Mouse (Mus musculus): Measurements from ENCODE around the gene Coq8b. TPM values are rescaled to one million over a fixed set of nuclear protein-coding genes. Genes with fewer than 3 reads are reported as not detected.

Gene Coq8b
- total and polyA plus RNA-seq, 2 experiments: 11.9 to 35.2 TPM

DNA sequence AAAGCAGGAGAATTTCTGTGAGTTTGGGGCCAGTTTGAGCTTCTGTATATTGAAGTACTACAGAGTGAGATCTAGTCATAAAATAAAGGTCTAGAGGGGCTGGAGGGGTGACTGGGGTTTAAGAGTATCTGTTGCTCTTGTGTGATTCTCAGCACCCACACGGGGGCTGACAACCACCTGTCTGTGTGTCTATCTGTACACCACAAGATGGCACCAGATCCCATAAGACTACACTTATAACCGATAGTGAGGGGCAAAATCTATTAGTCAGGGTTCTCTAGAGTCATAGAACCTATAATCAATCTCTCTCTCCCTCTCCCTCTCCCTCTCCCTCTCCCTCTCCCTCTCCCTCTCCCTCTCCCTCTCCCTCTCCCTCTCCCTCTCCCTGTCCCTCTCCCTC is 57.7 kb downstream of the Coq8b start:
- TF ChIP-seq CTCF (IDR thresholded peaks at IDR 0.05; ENCODE audit: low read depth, low read length): no peak
- H3K4me1 ChIP-seq (ENCODE audit: control insufficient read depth, insufficient read depth, low read length): 0 out of 2 replicates have a peak, but pooled peaks cover 2% of the 10 kb centered on the region
- 76% methylated on average over 2 of the region's 2 CpGs for WGBS
- H3K9ac ChIP-seq (ENCODE audit: low read depth, low read length): no peak overlapping the region
- DNase-seq (ENCODE audit: extremely low read depth, low read depth, low spot score): no peak
- no peaks in the 10 kb centered on the region for H3K36me3 ChIP-seq (ENCODE audit: control insufficient read depth, insufficient read depth, low read length)
- no peaks in the 10 kb centered on the region for H3K27me3 ChIP-seq (ENCODE audit: control insufficient read depth, insufficient read depth, low read length)
- H3K4me3 ChIP-seq (ENCODE audit: insufficient read depth, low read depth, low read length): no peak overlapping the region
- H3K27ac ChIP-seq (replicated peaks; ENCODE audit: insufficient read depth, low read depth, low read length): no peak overlapping the region
- no peaks in the 10 kb centered on the region for H3K79me2 ChIP-seq (ENCODE audit: control insufficient read depth, insufficient read depth, low read length)

DNA sequence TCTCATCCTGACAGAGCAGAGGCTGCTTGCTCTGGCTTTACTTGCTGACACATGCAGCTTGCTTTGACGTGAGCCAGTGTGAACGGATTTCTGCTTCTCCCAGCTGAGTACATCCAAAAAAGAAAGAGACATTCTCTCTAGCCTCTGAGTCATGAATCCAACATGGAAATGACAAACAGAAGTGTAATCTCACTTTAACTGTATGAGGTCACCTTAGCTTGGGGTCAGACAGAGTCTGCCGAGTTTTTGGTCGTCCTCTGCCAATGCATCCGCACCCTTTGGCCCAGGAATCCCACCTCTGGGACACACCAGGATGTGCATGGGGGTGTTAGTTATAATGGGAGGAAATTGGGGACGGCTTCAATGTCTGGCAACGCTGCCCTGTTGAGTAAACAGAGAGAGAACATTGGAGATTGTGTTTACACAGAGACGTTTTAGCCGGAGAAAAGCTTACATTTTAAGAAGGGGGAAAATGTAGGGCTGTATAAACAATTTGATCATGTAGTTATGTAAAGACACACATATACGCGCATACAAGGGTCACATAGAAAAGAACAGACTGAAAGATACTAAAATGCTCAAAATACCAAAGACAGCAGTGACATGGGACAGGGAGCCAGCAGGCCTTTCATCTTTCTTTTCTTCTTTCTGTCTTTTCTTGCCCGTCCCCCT is 59.1 kb downstream of the Coq8b start:
- no peak for TF ChIP-seq POLR2A (IDR thresholded peaks at IDR 0.05; ENCODE audit: extremely low read depth, insufficient read depth, low read length)
- no peak for TF ChIP-seq CTCF (IDR thresholded peaks at IDR 0.05; ENCODE audit: low read depth, low read length)
- no peak overlapping the region for H3K4me3 ChIP-seq (ENCODE audit: insufficient read depth, low read depth, low read length)
- H3K9ac ChIP-seq (ENCODE audit: low read depth, low read length): no peak overlapping the region
- no peaks in the 10 kb centered on the region for H3K36me3 ChIP-seq (ENCODE audit: control insufficient read depth, insufficient read depth, low read length)
- H3K27ac ChIP-seq (replicated peaks; ENCODE audit: insufficient read depth, low read depth, low read length): peak overlapping the region; percentile 45
- WGBS: 25% methylated on average over 12 of the region's 12 CpGs
- no peaks in the 10 kb centered on the region for H3K27me3 ChIP-seq (ENCODE audit: control insufficient read depth, insufficient read depth, low read length)
- peak; percentile 7 for DNase-seq (ENCODE audit: extremely low read depth, low read depth, low spot score)
- 0 out of 2 replicates have a peak, but pooled peaks cover 2% of the 10 kb centered on the region for H3K4me1 ChIP-seq (ENCODE audit: control insufficient read depth, insufficient read depth, low read length)
- H3K79me2 ChIP-seq (ENCODE audit: control insufficient read depth, insufficient read depth, low read length): no peaks in the 10 kb centered on the region

DNA sequence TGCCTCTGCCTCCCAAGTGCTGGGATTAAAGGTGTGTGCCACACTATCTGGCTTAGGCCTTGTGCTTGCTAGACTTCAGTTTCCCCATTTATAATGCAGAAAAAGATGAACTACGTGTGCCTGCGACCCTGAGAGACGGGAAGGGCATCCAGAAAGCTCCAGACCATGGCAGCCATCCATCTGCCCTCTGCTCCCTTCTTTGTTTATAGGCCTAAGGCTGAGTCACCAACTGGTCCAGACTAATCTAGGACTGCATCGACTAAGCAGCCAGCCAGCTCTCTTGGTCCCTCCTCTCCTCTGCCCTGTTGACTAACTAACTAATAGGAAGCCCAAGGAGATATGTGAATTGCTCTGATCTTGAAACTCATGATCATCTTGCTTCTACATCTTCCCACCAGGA is 63.1 kb downstream of the Coq8b start:
- no peak for TF ChIP-seq POLR2A (IDR thresholded peaks at IDR 0.05; ENCODE audit: extremely low read depth, insufficient read depth, low read length)
- no peak for TF ChIP-seq CTCF (IDR thresholded peaks at IDR 0.05; ENCODE audit: low read depth, low read length)
- no peaks in the 10 kb centered on the region for H3K79me2 ChIP-seq (ENCODE audit: control insufficient read depth, insufficient read depth, low read length)
- no peak overlapping the region for H3K9ac ChIP-seq (ENCODE audit: low read depth, low read length)
- peak; percentile 47 for DNase-seq (ENCODE audit: extremely low read depth, low read depth, low spot score)
- H3K27me3 ChIP-seq (ENCODE audit: control insufficient read depth, insufficient read depth, low read length): no peaks in the 10 kb centered on the region
- no peaks in the 10 kb centered on the region for H3K36me3 ChIP-seq (ENCODE audit: control insufficient read depth, insufficient read depth, low read length)
- 0 out of 2 replicates have a peak, but pooled peaks cover 2% of the 10 kb centered on the region for H3K4me1 ChIP-seq (ENCODE audit: control insufficient read depth, insufficient read depth, low read length)
- WGBS: 6% methylated on average over 4 of the region's 4 CpGs
- H3K27ac ChIP-seq (replicated peaks; ENCODE audit: insufficient read depth, low read depth, low read length): no peak overlapping the region
- no peak overlapping the region for H3K4me3 ChIP-seq (ENCODE audit: insufficient read depth, low read depth, low read length)

DNA sequence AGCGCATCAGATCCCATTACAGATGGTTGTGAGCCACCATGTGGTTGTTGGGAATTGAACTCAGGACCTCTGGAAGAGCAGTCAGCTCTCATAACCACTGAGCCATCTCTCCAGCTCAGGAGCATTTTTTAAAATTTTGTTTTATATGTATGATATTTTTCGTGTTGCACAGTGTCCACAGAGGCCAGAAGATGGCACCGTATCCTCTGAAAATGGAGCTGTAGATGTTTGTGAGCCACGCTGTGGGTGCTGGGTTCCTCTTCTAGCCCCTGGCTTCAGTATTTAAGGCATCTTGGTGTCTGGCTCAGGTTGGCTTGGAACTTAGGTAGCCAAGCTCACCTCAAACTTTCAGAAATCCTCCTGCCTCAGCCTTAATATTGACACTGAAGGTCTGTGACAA is 63.7 kb downstream of the Coq8b start:
- TF ChIP-seq CTCF (IDR thresholded peaks at IDR 0.05; ENCODE audit: low read depth, low read length) (no peak), POLR2A (IDR thresholded peaks at IDR 0.05; ENCODE audit: extremely low read depth, insufficient read depth, low read length) (no peak)
- no peaks in the 10 kb centered on the region for H3K79me2 ChIP-seq (ENCODE audit: control insufficient read depth, insufficient read depth, low read length)
- no peaks in the 10 kb centered on the region for H3K27me3 ChIP-seq (ENCODE audit: control insufficient read depth, insufficient read depth, low read length)
- WGBS: 91% methylated on average over 4 of the region's 4 CpGs
- no peak overlapping the region for H3K27ac ChIP-seq (replicated peaks; ENCODE audit: insufficient read depth, low read depth, low read length)
- DNase-seq (ENCODE audit: extremely low read depth, low read depth, low spot score): no peak
- H3K4me1 ChIP-seq (ENCODE audit: control insufficient read depth, insufficient read depth, low read length): 0 out of 2 replicates have a peak, but pooled peaks cover 2% of the 10 kb centered on the region
- H3K4me3 ChIP-seq (ENCODE audit: insufficient read depth, low read depth, low read length): no peak overlapping the region
- no peak overlapping the region for H3K9ac ChIP-seq (ENCODE audit: low read depth, low read length)
- H3K36me3 ChIP-seq (ENCODE audit: control insufficient read depth, insufficient read depth, low read length): no peaks in the 10 kb centered on the region

DNA sequence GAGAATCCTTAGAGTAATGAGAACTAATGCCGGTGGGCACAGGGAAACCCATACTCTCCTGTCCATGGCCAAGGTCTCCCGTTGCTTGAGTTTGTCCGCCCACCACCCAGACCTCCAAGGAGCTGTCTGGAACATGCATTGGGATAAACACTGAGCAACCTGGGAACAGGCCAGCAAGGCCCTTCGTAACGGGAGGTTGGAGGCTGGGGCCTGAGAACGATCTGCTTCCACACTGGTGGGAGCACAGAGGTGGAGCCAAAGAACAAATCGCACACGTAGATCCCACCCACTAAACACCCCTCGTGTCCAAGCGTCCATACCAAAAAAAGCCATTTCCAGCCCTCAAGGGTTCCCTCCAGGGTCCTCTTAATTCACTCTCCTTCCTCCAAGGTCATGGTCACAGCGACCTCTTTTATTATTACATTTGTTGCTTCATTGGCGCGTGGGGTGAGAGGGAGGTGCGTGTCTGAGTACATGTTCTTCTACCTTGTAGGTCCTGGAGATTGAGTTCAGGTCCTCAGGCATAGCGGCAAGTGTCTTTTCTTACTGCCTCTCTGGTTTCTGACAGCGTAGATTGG is 65.3 kb downstream of the Coq8b start:
- TF ChIP-seq CTCF (IDR thresholded peaks at IDR 0.05; ENCODE audit: low read depth, low read length) (no peak), POLR2A (IDR thresholded peaks at IDR 0.05; ENCODE audit: extremely low read depth, insufficient read depth, low read length) (no peak)
- H3K79me2 ChIP-seq (ENCODE audit: control insufficient read depth, insufficient read depth, low read length): no peaks in the 10 kb centered on the region
- WGBS: 87% methylated on average over 16 of the region's 16 CpGs
- no peaks in the 10 kb centered on the region for H3K27me3 ChIP-seq (ENCODE audit: control insufficient read depth, insufficient read depth, low read length)
- H3K36me3 ChIP-seq (ENCODE audit: control insufficient read depth, insufficient read depth, low read length): no peaks in the 10 kb centered on the region
- no peak for DNase-seq (ENCODE audit: extremely low read depth, low read depth, low spot score)
- no peaks in the 10 kb centered on the region for H3K4me1 ChIP-seq (ENCODE audit: control insufficient read depth, insufficient read depth, low read length)
- H3K9ac ChIP-seq (ENCODE audit: low read depth, low read length): no peak overlapping the region
- H3K27ac ChIP-seq (replicated peaks; ENCODE audit: insufficient read depth, low read depth, low read length): no peak overlapping the region
- no peak overlapping the region for H3K4me3 ChIP-seq (ENCODE audit: insufficient read depth, low read depth, low read length)

DNA sequence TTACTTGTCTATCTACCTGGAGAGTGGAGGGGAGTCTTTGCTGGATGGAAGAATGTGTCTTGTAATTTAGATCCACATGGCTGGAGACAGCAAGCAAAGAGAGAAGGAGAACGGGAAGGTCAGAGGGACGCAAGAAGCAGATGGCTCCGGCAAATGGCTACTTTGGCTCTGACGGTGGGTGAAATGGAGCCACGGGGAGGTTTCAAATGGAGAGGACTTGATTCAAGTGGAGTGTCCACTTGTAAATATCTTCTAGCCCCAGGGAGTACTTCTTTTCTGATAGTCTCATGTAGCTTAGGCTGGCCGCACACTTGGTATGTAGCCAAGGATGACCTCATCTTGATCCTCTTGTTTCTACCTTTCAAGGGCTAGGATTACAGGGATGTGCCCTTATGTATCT is 66.0 kb downstream of the Coq8b start:
- no peaks in the 10 kb centered on the region for H3K36me3 ChIP-seq (ENCODE audit: control insufficient read depth, insufficient read depth, low read length)
- DNase-seq (ENCODE audit: extremely low read depth, low read depth, low spot score): no peak
- H3K27me3 ChIP-seq (ENCODE audit: control insufficient read depth, insufficient read depth, low read length): no peaks in the 10 kb centered on the region
- H3K4me1 ChIP-seq (ENCODE audit: control insufficient read depth, insufficient read depth, low read length): no peaks in the 10 kb centered on the region
- no peak overlapping the region for H3K9ac ChIP-seq (ENCODE audit: low read depth, low read length)
- TF ChIP-seq POLR2A (IDR thresholded peaks at IDR 0.05; ENCODE audit: extremely low read depth, insufficient read depth, low read length): no peak
- TF ChIP-seq CTCF (IDR thresholded peaks at IDR 0.05; ENCODE audit: low read depth, low read length): no peak
- H3K4me3 ChIP-seq (ENCODE audit: insufficient read depth, low read depth, low read length): no peak overlapping the region
- no peaks in the 10 kb centered on the region for H3K79me2 ChIP-seq (ENCODE audit: control insufficient read depth, insufficient read depth, low read length)
- no peak overlapping the region for H3K27ac ChIP-seq (replicated peaks; ENCODE audit: insufficient read depth, low read depth, low read length)
- 95% methylated on average over 6 of the region's 6 CpGs for WGBS

Measured in liver, adult 2 months (tissue).